Mouse (Mus musculus): ENCODE measurements at regions not wholly inside any gene's neighbourhood (a gene's known extent, or its start where the extent isn't known, plus 50 kb on each side); places are given as distances from the start of the nearest gene placed in this dataset.

- TF ChIP-seq POLR2A (IDR thresholded peaks at IDR 0.05; ENCODE audit: control insufficient read depth, extremely low read depth, insufficient read depth, low read length, poor library complexity) = no peak
- TF ChIP-seq CTCF (IDR thresholded peaks at IDR 0.05; ENCODE audit: borderline replicate concordance, control insufficient read depth, extremely low read depth, insufficient read depth, low read length, poor library complexity) = no peak
Observed at GRCm38 (mm10) chr6:51675342-51675945, 151.7 kb downstream of the Snx10 start.

All from thymus, adult 2 months (tissue).